Mouse (Mus musculus) cortical plate, adult 2 months (tissue): ENCODE measurements around the gene Rfwd3.

Source experiments
- CTCF ChIP-seq: fragments of 200-500 bp; IDR thresholded peaks from 2 replicates; pipeline ENCODE4 v1.5.1; 2011; ENCODE audit warnings: mild to moderate bottlenecking, control low read depth, low read length; ENCODE audit not compliant: insufficient read depth; ENCODE audit errors: extremely low read depth
- POLR2A ChIP-seq: fragments of 200-500 bp; IDR thresholded peaks from 2 replicates; pipeline ENCODE4 v1.6.1; 2011; ENCODE audit warnings: mild to moderate bottlenecking, low read length, control low read depth; ENCODE audit not compliant: insufficient read depth; ENCODE audit errors: extremely low read depth

- TF ChIP-seq CTCF (no peak), POLR2A (no peak)
Measured at GRCm38 (mm10) chr8:111340186-111340585, 40.2 kb upstream of the Rfwd3 start.
